Mouse (Mus musculus) cortical plate, adult 2 months (tissue): Measurements from ENCODE around the gene Mageb18.

ENCODE experiments used
- CTCF ChIP-seq: fragments of 200-500 bp; IDR thresholded peaks from 2 replicates; pipeline ENCODE4 v1.5.1; 2011; ENCODE audit warnings: mild to moderate bottlenecking, control low read depth, low read length; ENCODE audit not compliant: insufficient read depth; ENCODE audit errors: extremely low read depth
- POLR2A ChIP-seq: fragments of 200-500 bp; IDR thresholded peaks from 2 replicates; pipeline ENCODE4 v1.6.1; 2011; ENCODE audit warnings: mild to moderate bottlenecking, low read length, control low read depth; ENCODE audit not compliant: insufficient read depth; ENCODE audit errors: extremely low read depth

DNA sequence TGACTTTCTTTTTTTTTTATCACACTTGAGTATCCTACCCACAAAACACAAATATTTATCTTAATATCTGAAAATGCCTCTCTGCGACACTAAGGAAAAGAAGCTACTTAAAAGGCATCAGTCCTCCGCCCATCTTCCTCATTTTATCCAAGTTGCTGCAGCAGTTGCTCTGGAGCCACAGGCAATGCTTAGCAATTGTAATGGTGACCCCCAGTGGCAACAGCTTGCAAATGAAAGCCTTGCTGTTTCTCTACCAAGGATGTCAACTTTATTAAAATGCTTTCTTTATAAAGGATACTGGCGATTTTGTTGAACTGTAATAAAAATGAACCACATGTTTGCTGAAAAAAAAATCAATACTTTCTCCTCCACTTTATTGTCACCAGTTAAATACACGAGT lies 2.0 kb downstream of the Mageb18 start:
- TF ChIP-seq POLR2A (no peak), CTCF (peak; percentile 55)
